Mouse (Mus musculus) intestine, embryonic 15.5 days (tissue): ENCODE data around the gene Poln. TPM values are rescaled to one million over a fixed set of nuclear protein-coding genes. Genes with fewer than 3 reads are reported as not detected.

Source experiments
- ATAC-seq: fragments of 200-750 bp; cut with Nextera tagmentation; 2 replicates; pipeline ENCODE4 v1.8.0; 2017; ENCODE audit warnings: moderate TSS enrichment, moderate library complexity
- H3K27ac ChIP-seq: fragments of 300-500 bp; sonication (generic); 2 replicates; pipeline ENCODE4 v1.5.1; 2015; ENCODE audit warnings: mild to moderate bottlenecking, inconsistent platforms
- H3K27me3 ChIP-seq: fragments of 300-500 bp; sonication (generic); replicated peaks from 2 replicates; pipeline ENCODE4 v1.6.1; 2015; ENCODE audit warnings: inconsistent platforms
- H3K36me3 ChIP-seq: fragments of 300-500 bp; sonication (generic); 2 replicates; pipeline ENCODE4 v1.6.1; 2015; ENCODE audit warnings: inconsistent platforms
- H3K4me1 ChIP-seq: fragments of 300-500 bp; sonication (generic); replicated peaks from 2 replicates; pipeline ENCODE4 v1.6.1; 2015; ENCODE audit warnings: inconsistent platforms
- H3K4me2 ChIP-seq: fragments of 300-500 bp; sonication (generic); replicated peaks from 2 replicates; pipeline ENCODE4 v1.6.1; 2015; ENCODE audit warnings: mild to moderate bottlenecking, inconsistent platforms
- H3K4me3 ChIP-seq: fragments of 300-500 bp; sonication (generic); replicated peaks from 2 replicates; pipeline ENCODE4 v1.5.1; 2015; ENCODE audit warnings: inconsistent platforms
- H3K9ac ChIP-seq: fragments of 300-500 bp; sonication (generic); 2 replicates; pipeline ENCODE4 v1.6.1; 2015; ENCODE audit warnings: inconsistent platforms
- H3K9me3 ChIP-seq: fragments of 300-500 bp; sonication (generic); 2 replicates; pipeline ENCODE4 v1.6.1; 2016; ENCODE audit warnings: inconsistent platforms
- WGBS: fragments of 180-500 bp; shearing (Covaris S2); methylation state at CpG from one replicate; pipeline ENCODE4 v1.1.7; 2015; 5-methylcytosine and 5-hydroxymethylcytosine counted together
- polyA plus RNA-seq: library from polyadenylated mRNA; unstranded; fragments of >200 nt; fragmentation: Nextera tagmentation; extraction: Ambion mirVana; gene quantifications from 2 replicates; pipeline ENCODE4 v1.2.1, GENCODE M21; 2015

The Poln gene
- 0.51 and 0.84 TPM in 2 replicates for polyA plus RNA-seq

DNA sequence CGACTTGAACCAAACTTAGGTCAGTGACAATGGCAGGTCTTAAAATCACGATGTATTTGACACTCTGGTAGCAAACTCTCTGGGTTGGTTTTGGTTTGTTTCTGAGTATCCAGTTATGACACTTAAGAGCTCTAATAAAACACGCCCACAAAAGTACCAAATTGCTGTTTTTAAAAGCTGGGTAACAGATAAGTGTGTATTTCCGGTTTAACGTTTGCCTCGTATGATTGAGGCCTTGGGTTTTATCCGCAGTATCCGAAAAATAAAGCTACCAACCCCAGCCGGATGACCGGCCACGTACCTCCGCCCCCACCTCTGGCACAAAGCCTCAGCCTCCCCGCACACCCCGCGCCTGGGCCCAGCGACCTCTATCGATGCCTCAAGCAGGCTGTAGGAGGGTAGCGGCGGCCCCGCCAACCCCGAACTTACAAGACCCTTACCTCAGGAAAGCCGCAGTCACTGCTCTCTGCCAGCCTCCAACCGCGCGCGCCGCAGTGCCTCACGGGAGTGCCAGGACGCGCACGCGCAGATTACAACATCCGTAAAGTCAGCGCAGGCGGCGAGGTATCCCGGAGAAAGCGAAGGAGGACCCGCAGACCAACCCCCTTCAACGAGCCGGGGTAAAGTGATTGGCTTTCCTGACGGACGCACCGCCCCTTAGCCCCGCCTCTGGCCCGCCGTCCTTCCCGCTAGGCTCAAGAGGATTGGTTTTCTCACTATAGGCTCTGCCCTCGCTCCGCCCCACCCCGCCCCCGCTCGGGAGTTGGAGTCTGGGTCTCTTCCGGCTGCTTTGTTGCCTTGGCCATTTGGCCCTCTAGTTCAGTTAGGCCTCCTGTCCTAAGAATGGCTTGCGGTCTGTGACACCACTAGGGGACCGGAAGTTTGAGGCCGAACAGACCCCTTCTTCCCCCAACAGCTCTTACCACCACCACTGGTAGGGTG lies at the start of gene Poln, which contains the start of gene Haus3:
Gene Poln, minus strand, starts transcription at position 499 of the 942 bp plus-strand sequence.
Gene Haus3, minus strand, starts transcription at position 578 of the 942 bp plus-strand sequence.
- H3K9me3 ChIP-seq: no peaks in the 10 kb centered on the region
- peak within 1 kb of the TSS; percentile 71 for H3K4me2 ChIP-seq
- H3K27me3 ChIP-seq: no peaks in the 10 kb centered on the region
- H3K36me3 ChIP-seq: no peaks in the 10 kb centered on the region
- under 1% methylated on average over 57 of the region's 57 CpGs for WGBS
- peak; percentile 100 for ATAC-seq
- H3K4me1 ChIP-seq: no peaks in the 10 kb centered on the region
- H3K9ac ChIP-seq: peak within 1 kb of the TSS; percentile 77
- H3K4me3 ChIP-seq: peak within 1 kb of the TSS; percentile 62
- H3K27ac ChIP-seq: peak within 1 kb of the TSS; percentile 87

DNA sequence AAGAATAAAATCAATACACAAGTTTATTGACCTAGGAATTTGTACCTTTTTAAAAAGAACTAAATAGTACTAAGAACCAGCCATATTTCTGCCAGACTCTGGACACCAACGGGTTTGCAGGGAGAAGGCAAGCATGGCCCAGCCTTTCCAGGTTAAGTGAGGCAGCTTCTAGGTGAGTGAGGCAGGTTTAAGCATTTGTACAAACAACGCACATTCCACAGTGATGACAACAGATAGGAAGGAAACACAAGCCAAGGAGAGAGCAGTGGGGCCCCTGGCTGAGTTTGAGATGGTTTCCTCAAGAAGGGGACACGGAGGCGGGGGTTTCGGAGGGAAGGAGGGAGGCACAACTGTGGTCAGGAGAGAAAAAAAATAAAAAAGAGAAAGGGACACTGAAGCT lies 49.4 kb upstream of the Poln start:
- Histone ChIP-seq H3K36me3 (no peaks in the 10 kb centered on the region), H3K9me3 (no peaks in the 10 kb centered on the region), H3K27ac (no peak overlapping the region), H3K4me2 (no peak overlapping the region), H3K9ac (no peak overlapping the region), H3K4me1 (peaks cover 7% of the 10 kb centered on the region; the same call in 1 of the 2 replicates), H3K27me3 (no peaks in the 10 kb centered on the region), H3K4me3 (no peak overlapping the region)
- 46% methylated on average over 5 of the region's 5 CpGs for WGBS
- ATAC-seq: no peak

DNA sequence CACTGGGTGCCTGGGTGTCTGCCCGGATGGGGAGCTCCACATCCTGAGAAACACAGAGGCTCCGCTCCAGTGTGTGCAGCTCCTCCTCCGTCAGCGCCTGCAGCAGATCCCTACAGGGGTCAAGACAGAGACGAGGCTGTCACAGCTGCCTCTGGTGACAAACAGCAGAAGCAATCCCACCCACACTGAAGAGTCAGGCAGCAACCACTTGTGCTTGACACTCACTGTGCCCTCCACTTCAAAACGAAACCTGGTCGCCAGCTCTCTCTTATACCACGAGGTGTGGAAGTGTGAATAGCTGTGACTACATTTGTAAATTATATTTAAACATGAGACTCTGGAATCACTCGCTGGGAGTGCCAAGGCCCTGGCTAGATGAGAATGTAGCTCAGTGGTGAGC lies 48.5 kb upstream of the Poln start:
- no peak overlapping the region for H3K9ac ChIP-seq
- no peaks in the 10 kb centered on the region for H3K9me3 ChIP-seq
- ATAC-seq: no peak
- H3K36me3 ChIP-seq: no peaks in the 10 kb centered on the region
- 42% methylated on average over 9 of the region's 9 CpGs for WGBS
- H3K27ac ChIP-seq: no peak overlapping the region
- no peak overlapping the region for H3K4me2 ChIP-seq
- H3K4me3 ChIP-seq: no peak overlapping the region
- no peaks in the 10 kb centered on the region for H3K27me3 ChIP-seq
- H3K4me1 ChIP-seq: peaks cover 9% of the 10 kb centered on the region; the same call in 1 of the 2 replicates

DNA sequence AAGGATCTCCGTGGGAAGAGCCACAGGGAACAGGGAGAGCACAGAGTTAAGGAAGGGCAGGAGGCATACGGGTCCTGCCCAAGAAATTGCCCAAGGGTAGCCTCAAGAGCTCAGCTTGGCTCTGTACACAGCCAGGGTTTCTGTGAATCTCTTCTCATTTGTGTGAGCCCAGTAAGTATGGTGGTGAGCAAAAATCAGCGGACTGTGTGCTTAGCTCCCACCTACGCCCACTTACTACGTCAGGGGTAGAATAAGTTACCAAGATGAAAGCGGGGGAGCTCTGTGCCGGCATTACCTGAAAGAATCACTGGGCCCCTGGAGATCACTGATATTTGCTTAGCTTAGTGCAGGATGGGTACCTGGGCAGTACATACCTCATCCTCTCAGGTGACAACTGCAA lies 46.8 kb upstream of the Poln start:
- Histone ChIP-seq H3K4me1 (peaks cover 9% of the 10 kb centered on the region; the same call in 1 of the 2 replicates), H3K9me3 (no peaks in the 10 kb centered on the region), H3K27me3 (no peaks in the 10 kb centered on the region), H3K4me3 (no peak overlapping the region), H3K27ac (no peak overlapping the region), H3K4me2 (no peak overlapping the region), H3K9ac (no peak overlapping the region), H3K36me3 (no peaks in the 10 kb centered on the region)
- 75% methylated on average over 7 of the region's 7 CpGs for WGBS
- no peak for ATAC-seq

DNA sequence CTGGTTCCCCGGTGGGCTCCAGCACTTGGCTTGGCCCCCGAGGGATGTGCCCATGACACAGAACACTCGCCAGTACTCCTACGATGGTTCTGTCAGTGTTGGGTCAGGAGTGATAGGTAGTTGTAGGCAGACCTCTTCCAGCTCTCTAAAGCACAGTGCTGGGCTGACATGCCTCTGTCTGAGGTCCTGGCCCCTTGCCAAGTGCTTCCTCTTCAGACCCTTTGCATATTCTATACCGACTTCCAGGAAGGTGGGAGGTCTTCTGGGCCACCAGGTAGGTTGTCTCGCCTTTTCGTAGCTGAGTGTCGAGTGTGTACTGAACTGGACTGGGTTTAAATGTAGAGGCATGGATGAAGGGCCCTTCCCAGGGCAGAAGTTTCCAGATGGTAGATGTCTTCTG lies 44.4 kb upstream of the Poln start:
- Histone ChIP-seq H3K9ac (no peak overlapping the region), H3K27me3 (no peaks in the 10 kb centered on the region), H3K4me1 (peaks cover 6% of the 10 kb centered on the region; the same call in 1 of the 2 replicates), H3K4me2 (no peak overlapping the region), H3K4me3 (no peak overlapping the region), H3K9me3 (no peaks in the 10 kb centered on the region), H3K27ac (no peak overlapping the region), H3K36me3 (no peaks in the 10 kb centered on the region)
- no peak for ATAC-seq
- WGBS: 54% methylated on average over 8 of the region's 8 CpGs

DNA sequence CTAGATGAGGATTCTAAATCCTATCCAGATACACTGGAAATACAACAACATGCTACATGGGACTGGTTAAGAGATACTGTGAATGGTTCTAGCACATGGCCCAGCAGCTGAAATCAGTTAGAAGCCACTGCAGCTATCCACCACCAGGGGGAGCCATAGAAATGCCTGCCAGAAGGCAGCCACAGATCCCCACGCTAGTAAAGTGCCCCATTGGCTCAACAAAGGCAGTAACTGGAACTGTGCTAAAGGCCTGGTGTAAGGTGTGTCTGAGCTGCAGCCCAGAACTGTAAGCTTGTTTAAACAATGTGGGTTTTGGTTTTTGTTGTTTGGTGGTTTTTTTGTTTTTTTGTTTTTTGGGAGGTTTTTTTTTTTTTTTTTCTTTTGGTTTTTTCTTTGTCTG lies 41.0 kb upstream of the Poln start:
- H3K4me2 ChIP-seq: no peak overlapping the region
- ATAC-seq: peak; percentile 77
- no peaks in the 10 kb centered on the region for H3K36me3 ChIP-seq
- peaks cover 4% of the 10 kb centered on the region; the same call in 1 of the 2 replicates for H3K4me1 ChIP-seq
- no peak overlapping the region for H3K4me3 ChIP-seq
- H3K9me3 ChIP-seq: no peaks in the 10 kb centered on the region
- H3K27ac ChIP-seq: no peak overlapping the region
- 3% methylated on average over 1 of the region's 1 CpGs for whole genome bisulfite sequencing
- no peaks in the 10 kb centered on the region for H3K27me3 ChIP-seq
- no peak overlapping the region for H3K9ac ChIP-seq

DNA sequence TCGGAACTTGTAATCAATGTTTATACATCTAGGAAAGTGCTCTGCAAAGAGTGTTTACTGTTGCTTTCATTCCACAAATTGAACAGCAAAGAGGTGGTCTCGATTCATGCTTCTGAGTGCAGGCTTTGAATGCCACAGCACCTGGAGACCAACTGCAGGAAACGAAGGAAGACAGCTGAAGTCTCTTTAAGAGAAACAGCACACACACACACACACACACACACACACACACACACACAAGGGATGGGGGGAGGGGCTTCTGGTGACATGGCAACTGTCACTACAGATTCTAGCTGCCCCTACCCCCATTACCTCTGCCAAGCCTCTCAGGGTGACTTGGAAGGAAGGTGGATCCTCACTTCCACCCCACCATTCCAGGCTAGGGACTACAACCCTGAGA lies 38.3 kb upstream of the Poln start:
- no peak for ATAC-seq
- H3K4me2 ChIP-seq: no peak overlapping the region
- no peaks in the 10 kb centered on the region for H3K9me3 ChIP-seq
- H3K4me3 ChIP-seq: no peak overlapping the region
- H3K36me3 ChIP-seq: no peaks in the 10 kb centered on the region
- WGBS: 26% methylated on average over 3 of the region's 3 CpGs
- no peak overlapping the region for H3K27ac ChIP-seq
- H3K9ac ChIP-seq: no peak overlapping the region
- no peaks in the 10 kb centered on the region for H3K27me3 ChIP-seq
- no peaks in the 10 kb centered on the region for H3K4me1 ChIP-seq

DNA sequence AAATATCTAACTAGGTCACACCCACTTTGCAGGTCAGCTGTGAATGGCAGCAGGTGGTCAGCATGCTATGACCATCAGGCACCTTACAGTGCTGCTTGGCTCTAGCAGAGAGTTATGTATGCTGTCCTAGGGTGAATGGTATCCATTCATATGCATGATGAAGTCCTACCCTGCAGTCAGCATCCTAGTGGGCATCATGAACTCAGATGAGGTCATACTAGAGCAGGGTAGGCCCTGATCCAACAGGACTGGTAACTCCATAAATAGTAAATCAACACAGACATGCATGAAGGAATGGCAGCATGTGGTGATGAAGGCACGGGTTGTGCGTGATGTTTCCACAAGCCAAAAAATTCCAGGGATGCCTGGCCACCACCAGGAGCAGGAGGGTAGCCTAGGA lies 36.5 kb upstream of the Poln start:
- Histone ChIP-seq H3K9ac (no peak overlapping the region), H3K4me1 (no peaks in the 10 kb centered on the region), H3K4me3 (no peak overlapping the region), H3K4me2 (no peak overlapping the region), H3K27ac (no peak overlapping the region), H3K36me3 (no peaks in the 10 kb centered on the region), H3K9me3 (no peaks in the 10 kb centered on the region), H3K27me3 (no peaks in the 10 kb centered on the region)
- 84% methylated on average over 2 of the region's 2 CpGs for WGBS
- no peak for ATAC-seq

DNA sequence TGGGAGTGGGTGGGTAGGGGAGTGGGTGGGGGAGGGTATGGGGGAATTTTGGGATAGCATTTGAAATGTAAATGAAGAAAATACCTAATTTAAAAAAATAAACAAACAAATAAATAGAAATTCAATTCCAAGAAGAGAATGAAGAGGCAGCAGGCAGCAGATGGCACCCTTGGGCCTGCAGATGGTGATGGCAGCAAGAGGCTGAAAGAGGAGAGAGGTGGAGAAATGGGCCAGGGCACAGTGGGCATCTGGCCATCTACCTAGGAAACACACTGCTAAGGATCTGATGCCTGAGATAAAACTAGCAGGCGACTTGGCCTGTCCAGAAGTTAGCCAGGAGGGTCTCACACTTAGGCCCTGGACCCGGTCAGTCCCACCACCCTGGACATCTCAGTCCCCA lies 35.7 kb upstream of the Poln start:
- Histone ChIP-seq H3K27me3 (no peaks in the 10 kb centered on the region), H3K9me3 (no peaks in the 10 kb centered on the region), H3K4me3 (no peak overlapping the region), H3K27ac (no peak overlapping the region), H3K4me1 (no peaks in the 10 kb centered on the region), H3K4me2 (no peak overlapping the region), H3K36me3 (no peaks in the 10 kb centered on the region), H3K9ac (no peak overlapping the region)
- ATAC-seq: no peak
- 88% methylated on average over 2 of the region's 2 CpGs for WGBS

DNA sequence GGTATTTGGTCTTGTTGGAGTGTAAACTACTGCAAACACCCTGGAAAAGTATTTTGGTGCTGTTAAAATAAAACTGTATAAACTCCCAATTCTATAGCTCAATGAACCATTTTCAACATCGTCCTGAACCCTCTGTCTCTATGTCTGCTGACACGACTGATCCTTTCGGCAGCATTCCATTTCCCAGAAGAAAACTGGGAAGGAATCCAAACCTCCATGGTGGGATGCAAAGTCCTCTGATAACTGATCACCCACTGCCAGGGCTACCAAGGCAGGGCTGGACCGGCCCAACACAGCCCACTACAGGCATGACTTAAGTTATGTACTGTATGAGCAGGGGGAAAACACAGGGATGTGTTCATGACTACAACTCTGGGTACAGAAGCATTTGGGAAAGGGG lies 32.8 kb upstream of the Poln start:
- WGBS: 73% methylated on average over 4 of the region's 4 CpGs
- no peak for ATAC-seq
- Histone ChIP-seq H3K4me3 (no peak overlapping the region), H3K36me3 (no peaks in the 10 kb centered on the region), H3K9ac (no peak overlapping the region), H3K4me1 (no peaks in the 10 kb centered on the region), H3K4me2 (no peak overlapping the region), H3K27ac (no peak overlapping the region), H3K9me3 (no peaks in the 10 kb centered on the region), H3K27me3 (no peaks in the 10 kb centered on the region)

DNA sequence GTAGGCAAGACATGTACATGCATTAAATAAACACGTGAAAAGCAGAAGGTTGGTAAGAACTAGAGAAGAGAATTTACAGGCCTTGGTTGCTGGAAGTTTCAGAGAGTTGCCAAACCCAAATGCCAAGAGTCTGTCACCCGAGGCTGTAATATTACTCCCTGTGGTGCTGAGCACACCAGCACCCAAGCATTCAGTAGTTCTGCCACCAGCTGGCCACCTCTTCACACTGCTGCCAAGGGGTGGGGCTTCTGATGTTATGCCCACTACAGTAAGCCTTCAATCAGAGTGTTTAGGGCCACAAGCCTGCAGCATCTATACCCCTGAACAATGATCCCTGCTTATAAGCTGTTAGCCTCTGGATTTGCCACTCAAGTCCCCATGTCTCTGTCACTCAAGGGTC lies 32.1 kb upstream of the Poln start:
- H3K4me3 ChIP-seq: no peak overlapping the region
- no peaks in the 10 kb centered on the region for H3K4me1 ChIP-seq
- no peaks in the 10 kb centered on the region for H3K36me3 ChIP-seq
- WGBS: 71% methylated on average over 2 of the region's 2 CpGs
- no peak overlapping the region for H3K4me2 ChIP-seq
- H3K9ac ChIP-seq: no peak overlapping the region
- H3K27ac ChIP-seq: no peak overlapping the region
- no peak for ATAC-seq
- H3K9me3 ChIP-seq: no peaks in the 10 kb centered on the region
- no peaks in the 10 kb centered on the region for H3K27me3 ChIP-seq

DNA sequence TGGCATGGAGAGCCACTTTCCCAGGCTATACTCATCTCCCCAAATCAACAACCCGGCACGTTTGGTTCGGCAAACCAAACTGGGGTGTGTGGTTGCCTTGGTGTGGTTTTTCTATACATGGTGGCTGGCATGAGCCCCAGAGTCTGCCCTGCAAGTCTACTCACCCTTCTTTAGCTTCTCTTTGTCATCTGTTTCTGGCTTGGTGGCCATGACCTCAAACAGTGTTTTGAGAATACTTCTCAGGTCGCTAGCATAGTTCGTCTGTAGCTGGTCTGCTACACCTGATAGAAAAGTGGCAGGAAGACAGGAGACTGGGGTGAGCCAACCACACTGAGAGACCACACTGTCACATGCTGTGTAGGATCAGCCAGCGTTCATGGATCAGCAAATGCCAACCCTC lies 29.4 kb upstream of the Poln start:
- no peak overlapping the region for H3K4me3 ChIP-seq
- H3K27me3 ChIP-seq: no peaks in the 10 kb centered on the region
- H3K27ac ChIP-seq: no peak overlapping the region
- no peak overlapping the region for H3K9ac ChIP-seq
- H3K4me1 ChIP-seq: no peaks in the 10 kb centered on the region
- no peak for ATAC-seq
- WGBS: 85% methylated on average over 6 of the region's 6 CpGs
- H3K36me3 ChIP-seq: no peaks in the 10 kb centered on the region
- no peaks in the 10 kb centered on the region for H3K9me3 ChIP-seq
- no peak overlapping the region for H3K4me2 ChIP-seq

DNA sequence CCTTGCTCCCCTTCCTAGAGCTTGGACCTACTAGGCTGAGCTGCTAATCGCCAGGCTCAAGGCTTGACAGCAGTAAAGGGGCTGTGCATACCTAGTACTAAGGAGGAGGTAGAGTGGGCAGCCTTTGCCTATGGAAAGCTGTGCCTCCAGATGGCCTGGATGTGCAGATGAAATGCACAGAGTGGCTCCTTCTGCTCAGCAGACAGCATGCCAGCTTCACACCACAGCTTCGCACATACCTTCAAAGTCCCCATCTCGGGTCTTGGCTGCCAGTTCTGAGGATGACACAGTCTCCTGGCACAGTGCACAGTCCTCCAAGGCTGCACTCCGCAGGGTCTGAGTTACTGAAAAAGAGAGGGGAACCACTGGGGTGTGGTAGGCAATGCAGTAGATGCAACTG lies 28.0 kb upstream of the Poln start:
- Histone ChIP-seq H3K36me3 (no peaks in the 10 kb centered on the region), H3K27me3 (no peaks in the 10 kb centered on the region), H3K4me2 (no peak overlapping the region), H3K27ac (no peak overlapping the region), H3K9me3 (no peaks in the 10 kb centered on the region), H3K4me1 (no peaks in the 10 kb centered on the region), H3K4me3 (no peak overlapping the region), H3K9ac (no peak overlapping the region)
- ATAC-seq: no peak
- WGBS: 89% methylated on average over 4 of the region's 4 CpGs
